Mouse (Mus musculus): ENCODE data around the gene Cbr2.

The Cbr2 gene

DNA sequence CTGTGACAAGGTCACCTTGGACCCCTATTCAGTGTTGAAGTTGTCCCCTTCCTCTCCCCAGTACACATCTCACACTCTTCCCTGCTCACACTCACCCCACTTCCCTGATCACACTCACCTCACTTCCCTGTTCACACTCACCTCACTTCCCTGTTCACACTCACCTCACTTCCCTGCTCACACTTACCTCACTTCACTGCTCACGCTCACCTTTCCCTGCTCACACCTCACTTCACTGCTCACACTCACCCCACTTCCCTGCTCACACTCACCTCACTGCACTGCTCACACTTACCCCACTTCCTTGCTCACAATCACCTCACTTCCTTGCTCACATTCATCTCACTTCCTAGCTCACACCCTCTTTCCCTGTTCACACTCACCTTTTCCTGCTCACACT, 519 bp downstream of the Cbr2 start:
- 100% methylated on average over 1 of the region's 1 CpGs for WGBS

DNA sequence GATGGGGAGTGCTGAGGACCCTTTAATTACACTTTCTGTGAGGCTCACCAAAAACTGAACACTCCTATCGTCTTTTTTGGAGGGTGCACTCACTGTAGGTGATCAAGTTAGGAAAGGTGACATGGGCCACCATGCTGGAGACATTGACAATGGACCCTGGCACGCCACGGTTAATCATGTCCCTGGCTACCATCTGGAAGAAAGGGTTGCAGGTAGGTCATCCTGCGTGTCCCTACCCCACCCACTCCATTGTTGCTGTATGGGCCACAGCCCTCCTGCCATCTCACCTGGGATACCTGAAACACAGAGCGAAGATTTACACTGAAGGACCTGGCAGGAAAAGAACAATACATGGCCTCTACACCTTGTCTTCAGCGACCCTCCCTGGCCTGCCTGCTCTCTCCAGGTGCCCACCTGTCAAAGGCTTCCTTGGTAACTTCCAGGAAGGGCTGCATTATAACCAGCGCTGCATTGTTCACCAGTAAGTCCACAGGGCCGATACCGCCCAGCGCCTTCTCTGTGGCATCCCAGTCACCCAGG, 1.5 kb downstream of the Cbr2 start:
- 89% methylated on average over 10 of the region's 10 CpGs for WGBS

DNA sequence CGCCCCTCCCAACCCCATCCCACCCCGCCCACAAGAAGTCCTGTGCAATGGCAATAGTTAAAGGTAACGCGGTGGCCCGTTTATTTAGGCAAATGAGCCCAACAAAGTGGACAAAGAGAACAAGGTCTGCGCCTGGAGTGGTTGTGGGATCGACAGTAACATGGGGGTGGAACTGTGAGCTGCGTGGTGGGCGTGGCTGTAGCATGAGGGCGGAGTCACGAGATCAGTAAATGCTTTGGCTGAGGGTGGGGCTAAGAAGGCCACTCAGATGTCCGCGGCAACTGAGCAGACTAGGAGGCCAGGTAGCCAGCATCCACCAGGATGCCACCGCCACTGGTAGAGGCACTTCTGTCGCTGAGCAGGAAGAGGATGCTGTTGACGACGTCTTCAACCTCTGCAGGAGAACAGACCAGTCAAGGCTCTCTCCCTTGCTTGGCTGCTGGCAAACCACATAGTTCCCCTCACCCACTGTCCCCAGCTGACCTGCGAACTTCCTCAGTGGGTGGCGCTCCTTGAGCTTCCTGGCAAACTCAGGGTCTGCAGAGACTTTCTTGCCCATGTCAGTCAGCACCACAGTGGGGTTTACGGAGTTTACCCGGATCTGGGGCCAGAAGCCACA, 2.4 kb downstream of the Cbr2 start:
- WGBS, result 7% methylated on average over 18 of the region's 21 CpGs

DNA sequence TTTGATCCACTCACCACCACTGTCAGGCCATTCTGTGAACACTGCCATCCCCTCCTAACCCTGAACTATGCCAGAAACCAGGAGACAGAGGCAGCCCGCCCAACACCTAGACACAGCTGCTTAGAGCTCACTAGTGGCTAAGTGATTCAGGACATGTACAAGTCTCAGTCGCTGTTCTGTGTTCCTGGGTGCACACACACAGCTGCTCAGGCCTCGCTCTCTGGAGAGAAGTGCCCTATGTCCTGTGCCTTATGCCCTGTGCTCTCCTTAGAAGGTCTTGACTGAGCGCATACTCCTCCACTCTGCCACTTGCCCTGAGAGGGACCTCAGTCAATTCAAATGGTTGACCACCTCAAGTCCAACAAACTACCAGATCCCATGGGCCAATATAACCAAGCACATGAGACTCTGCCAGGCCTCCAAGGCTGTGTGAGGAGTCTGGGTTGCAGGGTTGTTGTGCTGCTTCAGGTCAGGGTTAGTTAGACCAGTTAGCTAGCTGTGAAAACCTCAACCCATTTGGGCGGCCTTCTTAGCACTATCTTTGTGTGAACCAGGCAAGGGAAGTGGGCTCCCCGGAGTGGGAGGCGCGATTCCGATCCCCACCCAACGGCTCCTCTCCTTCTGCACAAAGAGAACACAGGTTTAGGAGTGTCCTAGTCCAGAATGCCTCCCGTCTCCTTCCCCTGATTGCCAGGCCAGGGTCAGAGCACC, 3.2 kb downstream of the Cbr2 start:
- 79% methylated on average over 11 of the region's 11 CpGs for WGBS

- WGBS, result 61% methylated on average over 12 of the region's 12 CpGs
Measured at GRCm38 (mm10) chr11:120727564-120727963, 4.3 kb downstream of the Cbr2 start.

GRCm38 (mm10) chr11:120727169-120727527, 4.8 kb downstream of the Cbr2 start, which contains the start of gene Dcxr:
Dcxr (minus strand) TSS chr11:120727281.
- WGBS, result 7% methylated on average over 14 of the region's 14 CpGs

DNA sequence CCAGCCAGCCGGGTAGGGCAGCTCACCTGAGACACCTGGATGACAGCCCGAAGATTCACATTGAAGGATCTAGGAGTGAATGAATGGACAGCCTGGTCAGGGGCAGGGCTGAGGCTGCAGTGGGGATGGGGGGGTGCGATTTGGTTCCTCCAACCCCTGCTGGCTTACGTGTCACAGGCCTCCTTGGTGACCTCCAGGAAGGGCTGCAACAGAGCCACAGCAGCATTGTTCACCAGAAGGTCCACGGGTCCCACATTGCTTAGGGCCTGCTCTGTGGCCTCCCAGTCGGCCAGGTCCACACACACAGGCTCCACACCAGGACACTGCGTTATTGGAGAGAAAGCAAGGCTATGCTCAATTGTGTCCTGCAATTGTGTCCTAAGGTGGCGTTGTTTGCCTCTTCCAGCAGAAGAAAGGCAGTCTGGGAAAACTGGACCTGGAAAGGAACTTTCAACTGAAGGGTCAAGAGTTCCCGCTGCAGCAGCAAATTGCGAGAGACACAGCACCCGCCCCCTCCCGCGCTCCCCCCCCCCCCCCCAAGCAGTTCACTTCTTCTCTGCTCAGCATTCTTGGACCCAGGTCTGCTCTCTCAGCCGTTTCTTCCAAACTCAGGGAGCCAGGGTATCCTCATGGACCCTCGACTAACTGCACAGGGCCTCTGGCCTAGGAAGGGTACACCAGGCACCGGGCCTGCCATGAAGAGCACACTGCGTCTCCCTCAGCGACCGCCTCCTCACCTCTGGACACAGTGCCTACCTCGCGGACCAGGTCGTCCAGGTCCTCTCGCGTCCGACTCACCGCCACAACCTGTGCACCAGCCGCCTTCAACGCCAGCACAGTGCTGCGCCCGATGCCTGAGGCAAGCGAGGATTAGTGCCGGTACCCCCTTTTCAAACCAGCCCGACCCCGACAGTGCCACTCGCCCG, 5.4 kb downstream of the Cbr2 start:
- WGBS, result 32% methylated on average over 36 of the region's 36 CpGs

- 80% methylated on average over 7 of the region's 7 CpGs for whole genome bisulfite sequencing
Measured at GRCm38 (mm10) chr11:120723509-120723908, 8.4 kb downstream of the Cbr2 start.

DNA sequence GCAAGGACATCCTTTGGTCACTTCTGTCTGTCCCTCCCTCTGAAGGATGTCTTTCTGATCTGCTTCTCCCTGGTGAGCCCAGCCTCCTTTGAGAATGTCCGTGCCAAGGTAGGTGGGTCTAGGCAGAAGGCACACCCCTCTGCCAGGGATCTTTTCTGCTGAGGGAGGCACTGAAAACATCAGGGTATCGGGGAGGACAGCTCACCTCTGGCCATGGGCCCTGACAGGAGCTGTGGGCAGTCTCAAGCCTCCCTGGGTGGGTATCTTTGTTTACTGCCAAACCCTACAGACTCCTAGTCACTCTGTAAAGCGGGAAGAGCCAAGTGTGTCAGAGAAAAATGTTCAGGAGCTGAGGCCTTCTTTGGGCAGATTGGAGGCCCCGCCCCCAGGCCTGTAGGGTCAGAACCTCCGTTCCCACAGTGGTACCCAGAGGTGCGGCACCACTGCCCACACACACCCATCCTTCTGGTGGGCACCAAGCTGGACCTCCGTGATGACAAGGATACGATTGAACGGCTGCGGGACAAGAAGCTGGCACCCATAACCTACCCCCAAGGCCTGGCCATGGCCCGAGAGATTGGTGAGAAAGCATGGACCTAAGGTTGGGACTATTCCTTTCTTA, 9.0 kb downstream of the Cbr2 start:
- WGBS, result 88% methylated on average over 11 of the region's 11 CpGs

DNA sequence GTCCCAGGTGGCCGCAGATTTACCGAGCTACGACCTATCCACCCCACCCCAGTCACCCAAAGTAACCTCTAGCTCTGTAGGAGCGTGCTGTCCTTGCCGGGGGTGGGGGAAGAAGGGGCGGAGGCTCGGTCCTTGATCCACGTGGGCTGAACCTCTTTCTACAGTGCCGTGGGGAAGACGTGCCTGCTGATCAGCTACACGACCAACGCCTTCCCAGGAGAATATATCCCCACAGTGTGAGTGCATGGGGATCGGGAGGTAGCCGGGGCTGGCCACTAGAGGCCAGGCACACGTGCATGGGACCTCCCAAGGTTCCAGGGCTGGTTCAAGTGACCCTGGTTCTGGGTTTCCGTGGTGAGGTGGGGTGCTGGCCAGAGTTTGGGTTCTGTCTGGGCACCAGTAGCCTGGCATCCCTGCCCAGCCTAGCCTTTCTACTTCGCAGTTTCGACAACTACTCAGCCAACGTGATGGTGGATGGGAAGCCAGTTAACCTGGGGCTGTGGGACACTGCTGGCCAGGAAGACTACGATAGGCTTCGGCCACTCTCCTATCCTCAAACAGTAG, 9.8 kb downstream of the Cbr2 start:
- WGBS, result 18% methylated on average over 21 of the region's 21 CpGs

GRCm38 (mm10) chr11:120721124-120722066, 10.5 kb downstream of the Cbr2 start, which contains the start of gene Rac3:
Rac3 (plus strand) TSS chr11:120721470.
- WGBS, result 1% methylated on average over 90 of the region's 90 CpGs

- 7% methylated on average over 17 of the region's 17 CpGs for WGBS
Measured at GRCm38 (mm10) chr11:120720450-120720849, 11.5 kb downstream of the Cbr2 start.

GRCm38 (mm10) chr11:120719841-120720376, 12.0 kb downstream of the Cbr2 start:
- WGBS, result 79% methylated on average over 13 of the region's 13 CpGs

DNA sequence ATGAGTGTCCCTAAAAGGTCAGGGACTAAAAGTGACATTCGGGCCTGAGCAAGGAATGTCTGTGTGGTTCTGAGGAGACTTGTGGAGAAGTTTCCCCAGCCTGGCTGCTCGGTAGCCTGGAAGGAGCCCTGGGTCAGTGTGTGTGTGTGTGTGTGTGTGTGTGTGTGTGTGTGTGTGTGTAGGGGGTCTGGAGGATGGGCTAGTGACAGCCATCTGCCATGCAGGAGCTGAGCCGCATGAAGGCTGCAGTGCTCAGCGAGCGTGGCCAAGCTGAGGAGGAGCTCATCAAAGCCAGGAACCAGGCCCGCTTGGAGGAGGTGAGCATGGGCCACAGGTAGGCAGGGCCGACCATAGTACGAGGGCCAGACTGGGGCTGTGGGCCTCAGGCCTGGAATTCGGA, 12.7 kb downstream of the Cbr2 start:
- 86% methylated on average over 9 of the region's 9 CpGs for WGBS

DNA sequence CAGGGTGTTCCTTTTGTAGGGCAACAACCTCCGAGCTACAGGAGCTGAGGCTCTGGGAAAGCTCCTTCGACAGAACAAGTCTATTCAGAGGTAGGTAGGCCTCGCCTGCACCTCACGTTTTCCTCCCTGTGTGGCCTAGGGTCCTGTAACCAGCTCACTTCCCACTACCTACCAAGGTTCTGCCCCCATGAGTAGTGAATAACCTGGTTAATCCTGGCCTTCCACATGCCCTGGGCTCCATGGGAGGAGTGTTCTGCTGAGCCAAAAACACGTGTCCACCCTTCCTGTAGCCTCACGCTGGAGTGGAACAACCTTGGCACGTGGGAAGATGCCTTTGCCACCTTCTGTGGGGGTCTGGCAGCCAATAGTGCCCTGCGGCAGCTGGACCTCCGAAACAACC, 16.8 kb downstream of the Cbr2 start:
- 82% methylated on average over 9 of the region's 9 CpGs for WGBS

- WGBS, result 43% methylated on average over 10 of the region's 10 CpGs
Measured at GRCm38 (mm10) chr11:120714546-120714945, 17.4 kb downstream of the Cbr2 start.

- WGBS, result 1% methylated on average over 53 of the region's 53 CpGs
Measured at GRCm38 (mm10) chr11:120713580-120714518, 18.1 kb downstream of the Cbr2 start, which contains the start of the genes Cenpx and Lrrc45. Cenpx (minus strand) TSS chr11:120713738. Lrrc45 (plus strand) TSS chr11:120713925.

DNA sequence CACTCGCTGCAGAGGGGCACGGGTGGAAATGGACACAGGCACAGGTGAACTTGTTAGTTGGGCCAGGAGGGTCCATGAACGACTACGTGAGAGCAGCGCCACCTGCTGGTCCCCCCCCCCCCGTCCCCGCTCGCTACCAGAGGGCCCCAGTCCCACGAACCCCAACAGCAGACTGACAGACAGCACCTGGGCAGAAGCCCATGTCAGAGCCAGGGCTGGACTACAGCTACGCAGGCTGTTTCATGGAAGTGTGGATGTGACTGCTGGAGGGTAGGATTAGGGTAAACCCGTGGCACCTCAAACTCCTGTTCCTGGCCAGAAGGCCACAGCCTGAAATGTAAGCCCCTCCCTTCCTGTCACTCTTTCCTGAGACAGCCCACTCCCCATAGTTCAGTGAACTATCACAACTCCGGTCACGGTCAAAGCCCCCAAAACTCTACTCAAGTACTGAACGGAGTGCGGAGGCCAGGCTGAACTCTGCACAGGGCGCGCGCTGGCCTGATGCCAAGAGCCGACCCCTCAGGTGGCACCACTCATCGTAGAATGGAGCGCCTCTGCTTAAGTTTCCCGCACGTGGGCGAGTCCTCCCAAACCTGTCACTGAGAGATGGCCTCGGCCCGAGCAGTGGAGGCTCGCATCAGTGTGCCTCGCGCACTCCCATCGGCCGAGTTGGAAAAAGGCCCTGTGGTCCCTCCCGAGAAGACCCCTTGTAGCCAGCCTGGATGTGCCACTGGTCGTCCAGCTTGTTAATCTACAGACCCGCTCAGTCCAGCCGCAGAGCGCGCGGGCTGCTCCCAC, 18.9 kb downstream of the Cbr2 start:
- WGBS, result under 1% methylated on average over 38 of the region's 38 CpGs
